Mouse (Mus musculus): ENCODE data around the gene Pwwp2a. TPM values are rescaled to one million over a fixed set of nuclear protein-coding genes. Genes with fewer than 3 reads are reported as not detected.

Gene Pwwp2a
- polyA plus RNA-seq, 1 experiment = 39.3 TPM

- DNase-seq (ENCODE audit: extremely low spot score in 1 of 2, low spot score in 1 of 2) = no peak
Measured at GRCm38 (mm10) chr11:43712178-43712577, 30.4 kb downstream of the Pwwp2a start.

- no peak for DNase-seq (ENCODE audit: extremely low spot score in 1 of 2, low spot score in 1 of 2)
Measured at GRCm38 (mm10) chr11:43723411-43723810, 41.6 kb downstream of the Pwwp2a start.

GRCm38 (mm10) chr11:43727796-43728195 is 46.0 kb downstream of the Pwwp2a start:
- DNase-seq (ENCODE audit: extremely low spot score in 1 of 2, low spot score in 1 of 2) = no peak

- no peak for DNase-seq (ENCODE audit: extremely low spot score in 1 of 2, low spot score in 1 of 2)
Measured at GRCm38 (mm10) chr11:43728737-43729301, 47.0 kb downstream of the Pwwp2a start.

GRCm38 (mm10) chr11:43747233-43748226 is 65.7 kb downstream of the Pwwp2a start, which contains the start of gene Ttc1:
TSS of gene Ttc1 (minus strand) at chr11:43748008.
- DNase-seq (ENCODE audit: extremely low spot score in 1 of 2, low spot score in 1 of 2) = peak; percentile 96 to 99

GRCm38 (mm10) chr11:43751542-43751941 is 69.7 kb downstream of the Pwwp2a start:
- DNase-seq (ENCODE audit: extremely low spot score in 1 of 2, low spot score in 1 of 2) = no peak

GRCm38 (mm10) chr11:43754568-43754967 is 72.8 kb downstream of the Pwwp2a start:
- DNase-seq (ENCODE audit: extremely low spot score in 1 of 2, low spot score in 1 of 2) = no peak

- DNase-seq (ENCODE audit: extremely low spot score in 1 of 2, low spot score in 1 of 2) = no peak
Measured at GRCm38 (mm10) chr11:43755411-43755810, 73.6 kb downstream of the Pwwp2a start.

GRCm38 (mm10) chr11:43758436-43758835 is 76.6 kb downstream of the Pwwp2a start:
- no peak for DNase-seq (ENCODE audit: extremely low spot score in 1 of 2, low spot score in 1 of 2)

- DNase-seq (ENCODE audit: extremely low spot score in 1 of 2, low spot score in 1 of 2) = peak; percentile 33 to 86
Measured at GRCm38 (mm10) chr11:43766922-43767648, 85.3 kb downstream of the Pwwp2a start.

- no peak for DNase-seq (ENCODE audit: extremely low spot score in 1 of 2, low spot score in 1 of 2)
Measured at GRCm38 (mm10) chr11:43767749-43768148, 86.0 kb downstream of the Pwwp2a start.

GRCm38 (mm10) chr11:43770110-43770509 is 88.3 kb downstream of the Pwwp2a start:
- DNase-seq (ENCODE audit: extremely low spot score in 1 of 2, low spot score in 1 of 2) = no peak

Other genes starting within 250 kb of the Pwwp2a start
- gene Slu7, start 248.3 kb upstream of the Pwwp2a start, polyA plus RNA-seq (2012; rRNA removed) = 24.5 and 25.0 TPM in 2 replicates
- 3.5 TPM in 2 replicates for gene C1qtnf2, start 207.7 kb upstream of the Pwwp2a start, polyA plus RNA-seq (2012; rRNA removed)
- 1.5 and 2.2 TPM in 2 replicates for gene Ccnjl, start 153.2 kb upstream of the Pwwp2a start, polyA plus RNA-seq (2012; rRNA removed)
- 0.32 and 0.59 TPM in 2 replicates for gene 4933415A04Rik, start 95.0 kb upstream of the Pwwp2a start, polyA plus RNA-seq (2012; rRNA removed)
- gene Fabp6, start 80.5 kb upstream of the Pwwp2a start, polyA plus RNA-seq (2012; rRNA removed) = not detected in 2 replicates
- gene Ttc1, start 66.0 kb downstream of the Pwwp2a start, polyA plus RNA-seq (2012; rRNA removed) = 47.0 and 50.5 TPM in 2 replicates
- gene Adra1b, start 219.2 kb downstream of the Pwwp2a start, polyA plus RNA-seq (2012; rRNA removed) = 15.6 and 16.8 TPM in 2 replicates

All from frontal cortex, adult 2 months (tissue).